ENCODE assay signal across 14 mouse cellular contexts in the genomic region with DNA sequence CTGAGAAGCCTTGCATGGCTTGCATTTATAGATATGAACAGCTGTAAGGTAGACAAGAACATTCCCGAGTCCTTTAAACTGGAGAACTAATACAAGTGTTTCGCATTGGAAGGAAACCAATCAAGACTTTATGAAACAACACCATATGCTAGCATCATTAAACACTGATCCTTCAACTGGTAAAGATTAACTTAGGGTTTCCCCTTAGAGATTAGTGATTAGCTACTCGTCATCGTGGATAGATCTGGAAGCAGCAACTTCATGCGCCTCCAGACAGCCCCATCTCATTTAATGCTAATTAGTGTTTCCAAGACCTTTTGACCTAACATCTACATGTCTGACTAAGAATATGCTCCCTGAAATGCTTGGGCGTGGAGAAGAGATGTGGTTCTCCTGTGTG.
"Had no signal": no experiment of that assay in that cellular context is flagged by ENCODE, and none has a peak within 500 bp of the region (broad histone marks: within the 10 kb centered on the region; RNA-seq: fewer than 3 reads in every experiment).

No protein-coding gene starts in this region.

- H3K27me3 ChIP-seq: intestine, embryonic 15.5 days; midbrain, embryonic 13.5 days had no signal

- H3K36me3 ChIP-seq: intestine, embryonic 15.5 days; midbrain, embryonic 13.5 days had no signal

- H3K4me2 ChIP-seq: intestine, embryonic 15.5 days; liver, embryonic 11.5 days; lung, embryonic 14.5 days; midbrain, embryonic 13.5 days had no signal

- H3K9ac ChIP-seq: intestine, embryonic 15.5 days; liver, embryonic 14.5 days; liver, postnatal 0 days; lung, embryonic 14.5 days; midbrain, embryonic 13.5 days had no signal

- H3K4me3 ChIP-seq: intestine, embryonic 15.5 days; layer of hippocampus, adult 2 months; midbrain, embryonic 13.5 days had no signal

- H3K9me3 ChIP-seq: intestine, embryonic 15.5 days; midbrain, embryonic 13.5 days had no signal

- H3K27ac ChIP-seq: intestine, embryonic 15.5 days; kidney, postnatal 0 days; layer of hippocampus, adult 2 months; liver, embryonic 14.5 days; macrophage; midbrain, embryonic 13.5 days had no signal

- H3K4me1 ChIP-seq: intestine, embryonic 15.5 days had no signal

- ATAC-seq: intestine, embryonic 15.5 days; liver, postnatal 0 days; lung, postnatal 0 days; midbrain, embryonic 13.5 days had no signal

- DNase-seq: kidney, adult 18-20 months; layer of hippocampus, adult 9-11 months; liver, postnatal 0 days; lung, embryonic 14.5 days; thymus, adult 18-20 months; thymus, postnatal 36 days had no signal
